ENCODE assay signal across 9 mouse cellular contexts in the genomic region with DNA sequence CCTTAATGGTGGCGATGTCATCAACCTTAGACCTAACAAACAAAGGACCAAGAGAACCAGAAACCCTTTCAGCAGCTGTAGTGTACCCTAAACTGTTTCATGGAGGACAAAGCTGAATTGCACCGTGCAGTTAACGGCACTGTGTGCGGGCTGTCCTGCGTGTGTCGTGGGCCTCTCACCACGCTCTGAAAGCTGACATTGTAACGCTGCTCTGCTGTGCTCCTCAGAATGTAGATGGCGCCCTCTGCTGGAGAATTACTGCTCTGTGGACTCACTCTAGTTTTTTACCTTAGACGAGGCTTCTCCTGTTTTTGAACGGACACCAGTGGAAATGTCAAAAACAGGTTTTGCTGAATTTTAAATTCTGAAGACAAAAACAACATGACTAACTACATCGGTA. TPM values are rescaled to one million over a fixed set of nuclear protein-coding genes. Genes with fewer than 3 reads are reported as not detected.
DNase-seq lines count a peak whose midpoint lies in the region; ATAC-seq and TF ChIP-seq lines count a peak whose summit lies in the region.
"Had no signal": no experiment of that assay in that cellular context is flagged by ENCODE, and none has a peak within 500 bp of the region (broad histone marks: within the 10 kb centered on the region; RNA-seq: fewer than 3 reads in every experiment).

No protein-coding gene starts in this region.

- H3K36me3 ChIP-seq in ES-E14 (ENCODE audit: control insufficient read depth, insufficient read depth, low read length, poor library complexity, severe bottlenecking): peaks cover 36% of the 10 kb centered on the region
- H3K36me3 ChIP-seq in forebrain, embryonic 11.5 days (ENCODE audit: control insufficient read depth, insufficient read depth, low read length): peaks cover 9% of the 10 kb centered on the region; the same call in 1 of the 2 replicates
- 0 out of 2 replicates have a peak, but pooled peaks cover 6% of the 10 kb centered on the region for H3K36me3 ChIP-seq in hindbrain, embryonic 11.5 days (ENCODE audit: control insufficient read depth, insufficient read depth, low read length)

- 39% methylated on average over 12 of the region's 12 CpGs for WGBS in forebrain, embryonic 11.5 days
- WGBS in hindbrain, embryonic 11.5 days: 45% methylated on average over 12 of the region's 12 CpGs

- ATAC-seq in forebrain, embryonic 11.5 days (replicated peaks; ENCODE audit: low FRiP score): peak; percentile 78
- ATAC-seq in hindbrain, embryonic 11.5 days (ENCODE audit: low FRiP score): peak; percentile 72; the same call in 1 of the 2 replicates

- peaks cover 0 to 13% of the 10 kb centered on the region in 2 experiments; a peak in 1 of 4 replicates for H3K4me1 ChIP-seq in ES-E14 (ENCODE audit: control insufficient read depth in 2 of 2, insufficient read depth in 2 of 2, low read length in 2 of 2, poor library complexity in 1 of 2)
- no peaks in the 10 kb centered on the region for H3K4me1 ChIP-seq in forebrain, embryonic 11.5 days (replicated peaks; ENCODE audit: control insufficient read depth, insufficient read depth, low read length)
- no peaks in the 10 kb centered on the region for H3K4me1 ChIP-seq in hindbrain, embryonic 11.5 days (replicated peaks; ENCODE audit: control insufficient read depth, insufficient read depth, low read length)
- H3K4me1 ChIP-seq: limb, embryonic 12.5 days had no signal

- DNase-seq in ES-E14 (ENCODE audit: low read depth, low spot score): peak; percentile 81
- DNase-seq in c-Kit-negative CD71-positive TER-119-positive erythroid progenitor cells, embryonic 14.5 days (ENCODE audit: low read depth, low spot score): peak; percentile 67
- peak; percentile 84 for DNase-seq in forebrain, embryonic 11.5 days (ENCODE audit: low spot score)
- peak; percentile 89 for DNase-seq in hindbrain, embryonic 11.5 days (ENCODE audit: low spot score)
- DNase-seq in layer of hippocampus, postnatal 10 days (ENCODE audit: low spot score in 2 of 2): peak; percentile 90 to 91
- peak; percentile 89 for DNase-seq in lung, postnatal 10 days
- peak; percentile 92 for DNase-seq in retina, embryonic 14.5 days (ENCODE audit: low spot score)
- DNase-seq in urinary bladder, adult 2 months (ENCODE audit: low spot score): peak; percentile 45

- H3K27ac ChIP-seq in ES-E14 (ENCODE audit: insufficient read depth, low read depth, low read length, poor library complexity, severe bottlenecking): no peak overlapping the region
- H3K27ac ChIP-seq in forebrain, embryonic 11.5 days (ENCODE audit: low read depth, low read length): no peak overlapping the region
- H3K27ac ChIP-seq in hindbrain, embryonic 11.5 days (ENCODE audit: low read depth, low read length): no peak overlapping the region
- H3K27ac ChIP-seq: limb, embryonic 12.5 days had no signal

- no peak overlapping the region for H3K4me2 ChIP-seq in forebrain, embryonic 11.5 days (ENCODE audit: low read depth, low read length, severe bottlenecking)
- H3K4me2 ChIP-seq in hindbrain, embryonic 11.5 days (replicated peaks; ENCODE audit: low read depth, low read length): no peak overlapping the region
- H3K4me2 ChIP-seq: limb, embryonic 12.5 days had no signal

- no peaks in the 10 kb centered on the region for H3K9me3 ChIP-seq in ES-E14 (ENCODE audit: control insufficient read depth, insufficient read depth, low read depth, low read length)
- no peaks in the 10 kb centered on the region for H3K9me3 ChIP-seq in forebrain, embryonic 11.5 days (ENCODE audit: control insufficient read depth, low read length)
- no peaks in the 10 kb centered on the region for H3K9me3 ChIP-seq in hindbrain, embryonic 11.5 days (ENCODE audit: control insufficient read depth, low read length)
- H3K9me3 ChIP-seq: limb, embryonic 12.5 days had no signal

- H3K27me3 ChIP-seq in forebrain, embryonic 11.5 days (ENCODE audit: control insufficient read depth, insufficient read depth, low read length): no peaks in the 10 kb centered on the region
- H3K27me3 ChIP-seq in hindbrain, embryonic 11.5 days (ENCODE audit: control insufficient read depth, insufficient read depth, low read length): no peaks in the 10 kb centered on the region
- H3K27me3 ChIP-seq: limb, embryonic 12.5 days had no signal

- H3K4me3 ChIP-seq in ES-E14 (ENCODE audit: insufficient read depth in 1 of 2, low read depth in 1 of 2, low read length in 2 of 2, poor library complexity in 1 of 2, severe bottlenecking in 1 of 2): no peak overlapping the region
- H3K4me3 ChIP-seq in forebrain, embryonic 11.5 days (ENCODE audit: low read depth, low read length): no peak overlapping the region
- no peak overlapping the region for H3K4me3 ChIP-seq in hindbrain, embryonic 11.5 days (ENCODE audit: low read depth, low read length)
- H3K4me3 ChIP-seq: limb, embryonic 12.5 days had no signal

- in situ Hi-C loops in ES-E14 (cut with MboI; ENCODE audit: low sequenced_read_pairs in 2 of 2, unreplicated experiment in 2 of 2): no loop called here

- H3K9ac ChIP-seq in ES-E14 (ENCODE audit: insufficient read depth, low read depth, low read length, poor library complexity, severe bottlenecking): no peak overlapping the region
- no peak overlapping the region for H3K9ac ChIP-seq in forebrain, embryonic 11.5 days (ENCODE audit: low read length)
- no peak overlapping the region for H3K9ac ChIP-seq in hindbrain, embryonic 11.5 days (ENCODE audit: low read depth, low read length)
- H3K9ac ChIP-seq: limb, embryonic 12.5 days had no signal

TF ChIP-seq in ES-E14, 5 proteins besides CTCF, POLR2A, EP300 and RAD21:
- TF ChIP-seq MAFK (IDR thresholded peaks at IDR 0.05; ENCODE audit: insufficient read depth, low read depth, low read length): no peak
- peak; percentile 70; the same call in 1 of the 2 replicates for TF ChIP-seq ZC3H11A (IDR thresholded peaks at IDR 0.05; ENCODE audit: borderline replicate concordance, low read depth, low read length)
- TF ChIP-seq HCFC1 (IDR thresholded peaks at IDR 0.05; ENCODE audit: borderline replicate concordance, insufficient read depth, low read length): no peak
TF ChIP-seq in ES-E14: peak in this region for 1.

RNA-seq across cellular contexts. Expression of gene Bag2, which starts 18.3 kb away (rescaled TPM):
- total RNA-seq in ES-E14 (2012; rRNA removed): 5.2 and 14.8 TPM in 2 replicates
- polyA plus RNA-seq in forebrain, embryonic 11.5 days (2014; fragmentation: Nextera tagmentation; extraction: Ambion mirVana): 33.9 and 34.0 TPM in 2 replicates
- polyA plus RNA-seq in hindbrain, embryonic 11.5 days (2014; fragmentation: Nextera tagmentation; extraction: Ambion mirVana): 27.0 and 28.4 TPM in 2 replicates
- 10 to 100 TPM; 16.6 to 20.9 TPM for total RNA-seq in layer of hippocampus, postnatal 10 days (2021)
- 89.9 and 91.2 TPM in 2 replicates for polyA plus RNA-seq in urinary bladder, adult 2 months (2012; rRNA removed)

RNA-seq across cellular contexts. Expression of gene Rab23, which starts 19.6 kb away (rescaled TPM):
- 20.6 and 20.7 TPM in 2 replicates for total RNA-seq in ES-E14 (2012; rRNA removed)
- polyA plus RNA-seq in forebrain, embryonic 11.5 days (2014; fragmentation: Nextera tagmentation; extraction: Ambion mirVana): 27.4 and 30.2 TPM in 2 replicates
- 23.2 and 25.2 TPM in 2 replicates for polyA plus RNA-seq in hindbrain, embryonic 11.5 days (2014; fragmentation: Nextera tagmentation; extraction: Ambion mirVana)
- total RNA-seq in layer of hippocampus, postnatal 10 days (2021): 10 to 100 TPM; 27.7 to 34.2 TPM
- 14.6 and 18.3 TPM in 2 replicates for polyA plus RNA-seq in urinary bladder, adult 2 months (2012; rRNA removed)
